Mouse (Mus musculus) kidney, postnatal 0 days (tissue): ENCODE results near the gene 9230104L09Rik. TPM values are rescaled to one million over a fixed set of nuclear protein-coding genes. Genes with fewer than 3 reads are reported as not detected.

Experiments used
- ATAC-seq: fragments of 200-750 bp; cut with Nextera tagmentation; replicated peaks from 2 replicates; pipeline ENCODE4 v1.8.0; 2017; ENCODE audit warnings: low read depth, moderate number of reproducible peaks, moderate TSS enrichment, moderate library complexity; ENCODE audit not compliant: low FRiP score
- DNase-seq: peaks from one replicate; pipeline ENCODE4 v3.0.0-alpha.2; 2016; ENCODE audit warnings: low spot score
- H3K27ac ChIP-seq: fragments of 300-500 bp; sonication (generic); 2 replicates; pipeline ENCODE4 v1.5.1; 2014; ENCODE audit warnings: mild to moderate bottlenecking
- H3K27me3 ChIP-seq: fragments of 300-500 bp; sonication (generic); 2 replicates; pipeline ENCODE4 v1.6.1; 2014; ENCODE audit warnings: low read length, mixed read lengths; ENCODE audit not compliant: insufficient read depth
- H3K36me3 ChIP-seq: fragments of 300-500 bp; sonication (generic); 2 replicates; pipeline ENCODE4 v1.6.1; 2014; ENCODE audit warnings: low read length, mixed read lengths; ENCODE audit not compliant: insufficient read depth
- H3K4me1 ChIP-seq: fragments of 300-500 bp; sonication (generic); replicated peaks from 2 replicates; pipeline ENCODE4 v1.6.1; 2014; ENCODE audit warnings: antibody characterized with exemption, low read length, mixed read lengths; ENCODE audit not compliant: insufficient read depth
- H3K4me2 ChIP-seq: fragments of 300-500 bp; sonication (generic); 2 replicates; pipeline ENCODE4 v1.6.1; 2014; ENCODE audit warnings: mild to moderate bottlenecking, low read length, moderate library complexity, mixed read lengths
- H3K4me3 ChIP-seq: fragments of 300-500 bp; sonication (generic); replicated peaks from 2 replicates; pipeline ENCODE4 v1.5.1; 2014; ENCODE audit warnings: low read depth, low read length
- H3K9ac ChIP-seq: fragments of 300-500 bp; sonication (generic); 2 replicates; pipeline ENCODE4 v1.6.1; 2014; ENCODE audit warnings: low read depth, low read length
- H3K9me3 ChIP-seq: fragments of 300-500 bp; sonication (generic); replicated peaks from 2 replicates; pipeline ENCODE4 v1.6.1; 2016; ENCODE audit warnings: low read length, inconsistent platforms, mixed read lengths
- CTCF ChIP-seq: IDR thresholded peaks from 2 replicates; pipeline ENCODE4 v1.5.1; 2016; ENCODE audit warnings: antibody characterized with exemption, low read depth, mild to moderate bottlenecking, moderate library complexity
- WGBS: fragments of 180-500 bp; shearing (Covaris S2); extraction: QIAGEN DNeasy Blood & Tissue Kit; methylation state at CpG from one replicate; pipeline ENCODE4 v1.1.7; 2014; 5-methylcytosine and 5-hydroxymethylcytosine counted together
- polyA plus RNA-seq: library from polyadenylated mRNA; unstranded; fragments of >200 nt; fragmentation: Nextera tagmentation; extraction: Ambion mirVana; gene quantifications from 2 replicates; pipeline ENCODE4 v1.2.1, GENCODE M21; 2015

The 9230104L09Rik gene
- polyA plus RNA-seq: not detected in 2 replicates

DNA sequence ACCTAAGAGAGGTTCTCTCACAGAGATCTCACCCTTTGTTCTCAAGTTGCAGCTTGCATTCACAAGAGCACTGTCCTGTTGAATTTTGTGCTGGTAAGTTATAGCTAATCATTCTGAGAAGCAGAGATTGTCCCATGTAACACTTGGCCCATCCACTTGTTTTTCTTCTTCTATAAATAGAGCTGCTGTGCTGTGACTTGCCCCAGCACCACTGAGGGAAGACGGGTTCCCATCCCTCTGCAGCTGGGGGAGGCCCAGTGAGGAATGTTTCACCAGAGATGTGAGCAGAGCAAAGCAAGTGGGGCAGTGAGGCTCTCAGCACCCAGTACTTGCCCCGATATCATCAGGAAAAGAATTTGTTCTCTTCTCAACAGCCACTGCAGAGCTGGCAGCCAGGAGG, at the start of gene 9230104L09Rik:
9230104L09Rik (minus strand) TSS at position 73 of the 400 bp plus-strand sequence.
- no peak for DNase-seq
- Histone ChIP-seq H3K36me3 (no peaks in the 10 kb centered on the region), H3K27me3 (no peaks in the 10 kb centered on the region), H3K4me2 (no peak within 1 kb of the TSS), H3K9me3 (no peaks in the 10 kb centered on the region), H3K9ac (no peak within 1 kb of the TSS), H3K4me3 (no peak within 1 kb of the TSS), H3K4me1 (no peaks in the 10 kb centered on the region), H3K27ac (no peak within 1 kb of the TSS)
- no peak for ATAC-seq
- TF ChIP-seq CTCF: no peak
- 31% methylated on average over 2 of the region's 2 CpGs for WGBS

DNA sequence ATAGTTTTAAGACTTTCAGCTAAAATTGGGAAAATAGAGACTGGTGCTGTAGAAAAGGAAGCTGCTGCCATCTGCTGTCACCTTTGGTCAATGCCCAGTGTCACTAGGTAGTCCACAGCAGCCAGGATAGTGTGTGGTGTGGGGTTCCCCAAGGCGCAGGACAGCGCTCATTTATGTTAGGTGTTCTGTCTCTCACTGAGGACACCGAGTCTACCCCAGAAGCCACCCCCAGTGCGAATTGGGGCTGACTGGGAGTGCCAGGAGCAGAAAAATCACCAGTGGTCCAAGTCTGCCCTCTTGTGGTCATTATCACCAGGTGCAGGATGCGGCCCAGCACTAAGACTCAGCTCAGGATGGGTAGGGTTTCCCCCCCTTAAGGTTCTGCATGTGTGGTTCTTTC, 37.4 kb upstream of the 9230104L09Rik start:
- Histone ChIP-seq H3K36me3 (no peaks in the 10 kb centered on the region), H3K4me2 (peak overlapping the region; percentile 37), H3K9me3 (no peaks in the 10 kb centered on the region), H3K27me3 (no peaks in the 10 kb centered on the region), H3K4me1 (no peaks in the 10 kb centered on the region), H3K27ac (no peak overlapping the region), H3K9ac (no peak overlapping the region), H3K4me3 (no peak overlapping the region)
- 9% methylated on average over 5 of the region's 5 CpGs for WGBS
- DNase-seq (peak; percentile 55), ATAC-seq (peak; percentile 84)
- TF ChIP-seq CTCF: peak; percentile 95

DNA sequence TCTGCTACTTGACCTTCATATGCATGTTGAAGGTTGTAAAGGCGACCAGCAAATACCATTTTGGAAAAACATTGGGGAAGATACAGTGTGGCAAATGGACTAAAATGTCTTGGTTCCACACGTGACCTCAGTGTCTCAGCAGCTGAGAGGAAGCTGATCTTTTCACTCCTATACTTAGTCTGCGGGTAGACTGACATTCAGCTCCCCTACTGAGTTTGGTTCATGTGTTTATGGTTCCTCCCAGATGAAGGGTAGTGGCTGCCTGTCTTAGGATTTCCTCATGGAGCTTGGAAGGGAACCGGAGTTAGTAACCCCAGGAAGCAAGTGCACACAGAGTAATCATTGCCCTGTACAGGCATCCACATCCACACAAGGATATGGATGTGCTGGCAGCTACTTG, 35.5 kb upstream of the 9230104L09Rik start:
- Histone ChIP-seq H3K4me2 (no peak overlapping the region), H3K27ac (no peak overlapping the region), H3K36me3 (no peaks in the 10 kb centered on the region), H3K27me3 (no peaks in the 10 kb centered on the region), H3K4me1 (no peaks in the 10 kb centered on the region), H3K9me3 (no peaks in the 10 kb centered on the region), H3K4me3 (no peak overlapping the region), H3K9ac (no peak overlapping the region)
- no peak for DNase-seq
- TF ChIP-seq CTCF: no peak
- WGBS: 58% methylated on average over 4 of the region's 4 CpGs
- ATAC-seq: no peak

DNA sequence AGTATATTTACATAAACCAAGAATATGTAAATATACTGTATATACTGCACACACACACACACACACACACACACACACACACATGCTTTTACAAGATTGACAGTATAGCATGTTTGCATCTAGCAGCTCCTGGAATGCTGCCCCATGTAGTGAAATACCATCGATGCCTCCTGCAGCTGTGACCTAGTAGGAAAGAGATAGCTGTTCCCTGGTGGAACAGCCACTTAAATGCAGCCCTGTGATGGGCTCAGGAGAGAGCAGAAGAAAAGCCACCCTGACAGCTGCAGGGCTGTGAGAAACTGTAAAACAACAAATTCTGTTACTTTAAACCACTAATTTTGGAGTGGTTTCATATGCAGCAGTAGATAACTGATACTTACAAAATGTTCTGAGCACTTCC, 31.4 kb upstream of the 9230104L09Rik start:
- no peaks in the 10 kb centered on the region for H3K4me1 ChIP-seq
- no peak overlapping the region for H3K4me3 ChIP-seq
- H3K9me3 ChIP-seq: no peaks in the 10 kb centered on the region
- TF ChIP-seq CTCF: no peak
- H3K27ac ChIP-seq: no peak overlapping the region
- no peak overlapping the region for H3K4me2 ChIP-seq
- H3K9ac ChIP-seq: no peak overlapping the region
- WGBS: 91% methylated on average over 1 of the region's 1 CpGs
- no peaks in the 10 kb centered on the region for H3K27me3 ChIP-seq
- ATAC-seq: no peak
- no peak for DNase-seq
- no peaks in the 10 kb centered on the region for H3K36me3 ChIP-seq

DNA sequence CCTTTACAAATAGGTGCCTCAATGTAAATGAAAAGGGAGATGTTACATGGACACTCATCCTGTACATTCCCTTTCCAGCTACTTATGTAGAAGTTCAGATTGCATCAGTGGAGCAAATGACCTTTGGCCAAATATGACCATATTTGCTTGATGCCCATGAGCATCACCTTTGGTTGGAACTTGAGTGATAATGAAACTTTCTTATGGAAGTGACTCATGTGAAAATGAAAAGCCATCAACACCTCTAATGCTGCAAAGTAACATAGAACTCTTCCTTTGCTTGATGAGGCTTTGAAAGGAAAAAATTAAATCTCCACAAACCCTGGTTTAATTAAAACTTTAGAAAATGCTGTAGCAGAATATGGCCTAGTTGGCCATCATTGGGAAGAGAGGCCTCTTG, 28.3 kb upstream of the 9230104L09Rik start:
- Histone ChIP-seq H3K4me2 (no peak overlapping the region), H3K9ac (no peak overlapping the region), H3K4me3 (no peak overlapping the region), H3K27ac (no peak overlapping the region), H3K27me3 (no peaks in the 10 kb centered on the region), H3K4me1 (no peaks in the 10 kb centered on the region), H3K36me3 (no peaks in the 10 kb centered on the region), H3K9me3 (no peaks in the 10 kb centered on the region)
- DNase-seq (no peak), ATAC-seq (no peak)
- TF ChIP-seq CTCF: no peak

DNA sequence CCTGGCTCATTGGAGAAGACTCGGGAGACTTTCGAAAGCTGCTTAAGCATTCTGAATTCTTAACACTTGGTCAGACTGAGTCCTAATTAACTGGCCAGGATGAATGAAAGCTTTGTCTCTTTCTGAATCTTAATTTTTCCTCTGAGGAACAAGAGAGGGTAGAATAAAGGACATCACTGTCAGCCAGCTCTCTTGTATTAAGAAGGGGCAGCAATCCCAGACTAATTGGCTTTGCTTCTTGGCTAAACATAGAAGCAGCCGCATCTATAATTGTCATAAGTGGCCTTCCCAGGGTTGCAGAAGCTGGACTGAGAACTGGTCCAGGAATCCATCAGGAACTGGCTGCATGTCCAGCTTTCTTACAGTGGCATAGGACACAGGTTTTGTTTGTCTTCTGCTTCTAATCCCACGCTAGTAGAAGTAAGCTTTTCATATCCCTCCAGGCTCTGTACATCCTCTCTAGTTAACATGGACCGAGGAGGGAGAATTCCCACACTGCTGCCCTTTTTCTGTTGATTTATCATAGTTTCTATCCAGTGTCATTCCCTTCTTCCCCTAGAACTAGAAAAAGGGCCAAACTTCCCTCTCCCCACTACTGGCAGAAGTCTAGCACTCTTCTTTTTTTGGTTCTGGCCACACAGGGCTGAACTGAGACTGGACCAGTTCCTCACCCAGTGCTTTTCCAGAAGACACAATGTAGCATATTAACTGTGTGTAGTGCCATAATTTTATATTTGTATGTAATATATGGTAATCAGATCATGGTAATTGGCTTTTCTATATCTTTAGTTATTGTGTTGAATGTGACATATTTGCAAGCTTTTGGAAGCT, 25.4 kb upstream of the 9230104L09Rik start:
- no peak for ATAC-seq
- WGBS: 69% methylated on average over 5 of the region's 5 CpGs
- no peak for TF ChIP-seq CTCF

More for the DNA sequence above, 25.4 kb upstream of the 9230104L09Rik start:
- H3K4me1 ChIP-seq: no peaks in the 10 kb centered on the region
- no peak overlapping the region for H3K27ac ChIP-seq
- no peak overlapping the region for H3K4me3 ChIP-seq
- no peak for DNase-seq
- H3K9ac ChIP-seq: no peak overlapping the region
- H3K27me3 ChIP-seq: no peaks in the 10 kb centered on the region
- H3K4me2 ChIP-seq: no peak overlapping the region
- H3K36me3 ChIP-seq: no peaks in the 10 kb centered on the region
- no peaks in the 10 kb centered on the region for H3K9me3 ChIP-seq
